Mouse (Mus musculus) retina, embryonic 14.5 days (tissue): ENCODE results near the gene Zfp385b.

Experiments
- DNase-seq: peaks from one replicate; pipeline ENCODE4 v3.0.0-alpha.2; 2015; ENCODE audit warnings: low spot score

Zfp385b gene

DNA sequence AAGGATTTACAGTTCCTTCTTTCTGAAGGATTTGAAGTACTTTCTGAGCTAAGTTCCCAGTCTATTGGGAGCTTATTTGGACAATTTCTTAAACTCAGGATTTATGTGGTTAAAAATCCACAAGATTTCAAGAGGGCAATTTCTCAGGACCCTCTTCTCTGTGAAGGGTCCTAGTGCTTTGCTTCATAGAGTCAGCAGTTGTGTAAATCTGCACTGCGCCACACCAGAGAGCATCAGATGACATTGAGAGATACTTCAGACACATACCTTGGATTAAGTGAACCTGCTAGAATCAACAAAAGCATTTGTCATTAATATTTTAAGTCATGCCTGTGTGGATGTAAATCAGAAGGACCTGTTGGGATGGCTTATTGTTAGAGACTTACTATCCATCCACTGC, 439.5 kb downstream of the Zfp385b start:
- DNase-seq = no peak

DNA sequence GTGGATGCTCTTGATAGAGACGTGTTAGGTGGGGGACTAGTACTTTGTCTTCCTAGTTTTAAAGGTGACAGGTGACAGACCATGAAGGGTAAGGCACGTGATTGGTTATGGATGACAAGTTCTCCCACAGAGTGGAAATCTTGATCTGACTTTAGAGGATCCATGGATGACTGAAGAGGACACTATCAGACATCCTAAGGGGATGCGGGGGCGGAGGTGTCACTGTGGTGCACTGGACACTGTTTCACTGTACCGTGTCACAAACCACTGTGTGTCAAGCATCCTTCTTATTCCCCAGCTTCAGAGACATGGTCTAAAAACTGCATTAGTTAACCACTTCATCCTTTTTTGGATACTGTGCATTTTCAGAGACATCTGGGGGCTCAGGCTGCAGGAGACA, 440.1 kb downstream of the Zfp385b start:
- no peak for DNase-seq

DNA sequence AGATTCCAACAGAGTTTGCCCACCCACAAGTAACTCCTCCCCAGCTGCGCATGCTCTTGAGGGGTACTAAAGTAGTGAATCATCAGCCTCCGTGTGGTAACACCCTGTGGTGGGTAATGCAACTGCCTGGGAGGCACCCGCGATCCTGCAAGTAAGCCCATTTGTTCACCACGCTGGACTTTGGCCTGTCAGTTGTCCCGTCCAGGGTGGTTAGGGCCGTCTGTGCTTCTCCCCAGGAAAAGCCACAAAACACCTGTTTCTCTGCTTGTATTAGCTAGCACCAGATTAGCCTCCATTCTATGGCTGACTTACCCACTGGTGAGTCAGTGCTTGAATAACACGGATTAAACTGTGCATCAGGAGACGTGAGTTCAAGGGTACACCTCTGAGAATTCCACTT, 442.6 kb downstream of the Zfp385b start:
- DNase-seq = no peak

DNA sequence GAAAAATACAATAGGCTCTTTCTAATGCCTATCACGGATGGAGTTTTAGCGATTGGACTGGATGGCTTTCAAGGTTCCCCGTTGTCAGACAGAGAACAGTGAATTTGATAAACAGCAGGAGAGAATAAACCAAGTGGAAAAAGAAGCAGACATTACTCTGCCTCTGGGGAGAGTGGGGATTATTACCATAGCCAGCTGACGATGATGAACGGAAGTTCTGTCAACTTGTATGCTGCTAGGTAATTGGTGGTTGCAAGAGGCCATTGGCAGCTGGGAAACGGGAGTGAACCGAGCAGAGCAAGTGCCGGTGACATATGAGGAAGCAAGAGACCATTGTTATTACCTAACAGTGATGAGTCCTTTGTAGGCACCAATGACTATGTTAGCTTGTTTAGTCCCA, 444.3 kb downstream of the Zfp385b start:
- DNase-seq = peak; percentile 43

DNA sequence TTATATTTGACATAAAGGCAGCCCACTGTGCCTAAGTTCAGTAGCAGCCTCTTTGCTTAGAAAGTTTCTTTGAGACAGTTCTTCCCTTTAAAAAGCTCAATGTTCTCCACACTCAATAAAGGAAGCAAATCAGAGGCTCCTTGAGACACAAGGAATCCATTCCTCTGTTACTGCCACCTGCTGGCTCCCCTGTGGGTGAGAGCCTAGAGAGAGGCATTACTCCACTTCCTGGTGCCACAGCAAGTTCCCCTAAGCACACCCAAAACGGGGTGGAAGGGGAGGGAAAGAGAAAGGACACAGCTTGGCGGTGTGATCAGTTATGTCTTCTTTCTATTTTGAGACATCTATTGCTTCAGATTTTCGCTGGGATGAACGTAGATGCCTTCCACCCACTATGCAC, 450.3 kb downstream of the Zfp385b start:
- no peak for DNase-seq
